Mouse (Mus musculus): ENCODE measurements around the gene Oas2.

Gene Oas2

DNA sequence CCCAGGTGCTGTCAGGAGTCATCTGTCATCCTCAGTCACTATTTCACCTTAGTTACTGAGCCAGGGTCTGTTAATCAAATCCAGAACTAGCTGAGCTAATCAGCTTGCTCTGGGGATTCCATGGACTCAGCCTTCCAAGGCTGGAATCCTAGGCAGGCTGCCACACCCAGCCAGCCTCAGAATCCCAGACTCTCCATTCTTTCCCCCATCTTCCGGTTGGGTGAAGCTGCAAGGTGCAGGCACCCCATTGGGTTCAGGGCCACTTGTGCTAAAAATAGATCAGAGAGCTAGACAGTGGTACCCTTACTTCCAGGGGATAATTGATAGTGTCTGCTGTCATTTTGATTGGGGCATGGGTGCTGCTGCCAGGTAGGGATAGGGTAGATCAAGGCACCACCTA is 16.9 kb downstream of the Oas2 start:
- DNase-seq (ENCODE audit: low read depth, low spot score), result no peak

DNA sequence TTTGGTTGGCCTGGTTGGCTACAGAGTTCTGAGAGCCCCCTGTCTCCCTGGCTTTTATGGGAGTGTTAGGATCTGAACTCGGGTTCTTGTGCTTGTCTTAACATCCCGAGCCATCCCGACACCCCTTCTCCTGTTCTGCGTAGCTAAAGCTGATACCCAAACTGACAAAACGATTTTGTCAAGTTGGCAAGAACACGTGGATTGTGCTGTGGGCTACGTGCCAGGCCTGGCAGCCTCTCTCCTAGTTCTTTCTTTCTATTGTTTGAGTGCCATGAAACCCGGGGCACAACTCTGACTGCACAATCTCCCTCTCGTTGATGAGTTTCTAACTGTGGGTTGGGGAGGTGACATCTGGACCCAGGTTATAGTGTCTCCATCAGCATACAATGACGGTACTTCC is 20.3 kb downstream of the Oas2 start:
- peak; percentile 24 for DNase-seq (ENCODE audit: low read depth, low spot score)

DNA sequence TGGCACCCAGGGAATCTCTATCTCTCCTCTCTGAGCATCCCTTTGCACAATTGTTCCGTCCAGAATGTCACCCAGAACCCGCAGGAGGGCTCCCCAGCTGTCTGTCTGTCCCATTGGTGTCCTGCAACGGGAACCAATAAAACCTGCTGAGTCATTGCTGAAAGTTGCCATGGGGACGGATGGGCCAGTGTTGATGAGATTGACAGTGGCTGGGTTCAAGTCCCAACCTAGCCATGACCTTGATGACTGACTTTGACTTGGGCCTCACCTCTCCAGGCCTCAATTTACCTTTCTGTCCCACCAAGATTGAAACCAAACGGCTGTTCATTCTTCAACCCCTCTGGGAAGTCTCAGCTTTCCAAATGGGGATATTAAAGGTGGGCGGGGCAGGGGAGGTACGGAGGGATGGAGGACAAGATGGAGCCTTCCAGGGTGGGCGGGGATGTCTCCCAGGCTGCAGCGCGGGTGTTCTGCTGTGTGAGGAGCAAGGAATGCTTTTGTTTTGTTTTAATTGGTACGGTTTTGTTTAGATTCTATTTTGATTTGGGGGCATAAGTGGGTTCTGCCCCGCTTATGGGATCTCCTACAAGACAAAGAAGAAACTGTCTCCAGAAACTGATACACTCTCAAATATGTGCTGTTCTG is 23.7 kb downstream of the Oas2 start:
- DNase-seq (ENCODE audit: low read depth, low spot score), result no peak

DNA sequence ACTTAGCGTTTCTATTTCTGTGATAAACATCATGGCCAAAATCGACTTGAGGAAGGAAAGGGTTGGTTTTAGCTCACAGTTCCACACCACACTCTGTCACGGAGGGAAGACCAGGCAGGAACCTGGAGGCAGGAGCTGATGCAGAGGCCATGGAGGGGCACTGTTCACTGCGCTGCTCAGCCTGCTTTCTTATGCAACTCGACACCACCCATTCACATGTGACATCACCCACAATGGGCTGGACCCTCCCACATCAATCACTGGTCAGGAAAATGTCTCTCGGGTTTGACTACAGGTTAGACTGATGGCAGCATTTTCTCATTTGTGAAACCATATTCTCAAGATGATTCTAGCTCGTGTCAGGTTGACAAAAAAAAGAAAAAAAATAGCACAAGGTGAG is 28.6 kb downstream of the Oas2 start:
- no peak for DNase-seq (ENCODE audit: low read depth, low spot score)

DNA sequence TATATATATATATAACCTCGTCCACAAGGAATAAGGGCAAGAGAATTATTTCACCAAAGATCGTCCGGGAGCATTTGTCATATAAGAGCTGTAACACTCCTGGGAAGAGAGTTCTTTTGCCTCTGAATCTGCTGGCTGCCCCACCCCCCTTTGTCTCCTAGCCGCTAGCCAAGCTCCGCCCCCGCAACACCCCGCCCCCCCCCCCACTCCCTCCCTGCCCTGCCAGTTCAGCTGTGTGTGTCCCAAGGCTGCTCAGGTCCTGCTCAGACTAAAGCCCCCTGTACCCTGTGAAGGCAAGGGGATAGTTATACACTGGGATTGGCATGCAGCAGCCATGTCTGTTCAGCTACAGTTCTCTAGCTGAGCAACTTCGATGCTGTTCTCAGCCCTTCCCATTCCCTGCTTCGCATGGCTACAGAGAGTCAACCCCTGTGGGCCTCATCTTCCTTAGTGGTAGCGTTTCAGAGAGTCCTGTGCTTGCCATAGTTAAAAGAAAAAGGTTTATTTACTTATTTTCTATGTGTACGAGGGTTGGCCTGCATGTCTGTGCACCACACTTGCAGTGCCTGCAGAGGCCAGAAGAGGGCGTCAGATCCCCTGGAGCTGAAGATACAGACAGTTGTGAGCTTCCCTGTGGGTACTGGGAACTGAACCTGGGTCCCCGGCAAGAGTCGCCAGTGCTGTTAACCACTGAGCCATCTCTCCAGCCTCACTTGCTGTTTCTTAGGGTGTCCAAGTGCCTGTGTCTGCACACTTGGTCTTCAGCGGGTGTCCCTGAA is 30.9 kb downstream of the Oas2 start:
- DNase-seq (ENCODE audit: low read depth, low spot score), result no peak

DNA sequence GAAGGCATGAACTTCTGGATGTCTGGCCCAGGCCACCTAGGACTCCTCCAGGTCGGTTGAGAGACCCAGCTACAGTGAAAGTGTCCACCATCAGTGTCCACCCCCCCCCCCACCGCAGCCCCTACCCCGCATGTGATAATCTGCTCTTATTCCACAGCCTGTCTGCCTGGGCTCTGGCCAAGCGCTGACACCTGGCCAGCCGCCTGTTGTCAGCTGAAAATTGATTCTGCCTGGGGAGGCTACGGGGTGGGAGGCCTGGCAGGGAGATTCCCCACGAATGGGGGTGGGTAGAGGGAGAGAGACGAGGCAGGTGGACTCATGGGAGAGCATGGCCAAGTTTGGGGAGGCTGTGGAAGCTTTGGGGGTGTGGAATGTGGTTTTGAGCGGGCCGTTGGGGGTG is 32.5 kb downstream of the Oas2 start:
- DNase-seq (ENCODE audit: low read depth, low spot score), result no peak

DNA sequence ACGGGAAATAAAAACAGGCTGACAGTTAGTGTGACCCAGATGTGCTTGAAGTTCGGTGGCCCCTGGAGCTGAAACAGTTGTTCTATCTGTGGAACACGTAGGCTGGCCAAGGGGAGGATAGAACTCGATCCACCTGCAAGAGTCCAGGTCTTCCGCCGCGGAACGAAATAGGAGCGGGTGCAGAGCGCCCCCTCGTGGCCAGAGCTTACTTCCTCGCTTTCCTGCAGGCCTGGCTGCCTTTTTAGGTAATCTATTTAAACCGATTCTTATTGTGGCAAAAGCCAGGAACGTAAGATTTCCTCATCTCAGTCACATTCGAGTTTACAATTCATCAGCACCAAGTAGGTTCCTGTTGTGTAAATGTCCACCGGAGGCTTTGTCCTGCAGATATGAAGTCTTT is 35.3 kb downstream of the Oas2 start:
- DNase-seq (ENCODE audit: low read depth, low spot score), result no peak

DNA sequence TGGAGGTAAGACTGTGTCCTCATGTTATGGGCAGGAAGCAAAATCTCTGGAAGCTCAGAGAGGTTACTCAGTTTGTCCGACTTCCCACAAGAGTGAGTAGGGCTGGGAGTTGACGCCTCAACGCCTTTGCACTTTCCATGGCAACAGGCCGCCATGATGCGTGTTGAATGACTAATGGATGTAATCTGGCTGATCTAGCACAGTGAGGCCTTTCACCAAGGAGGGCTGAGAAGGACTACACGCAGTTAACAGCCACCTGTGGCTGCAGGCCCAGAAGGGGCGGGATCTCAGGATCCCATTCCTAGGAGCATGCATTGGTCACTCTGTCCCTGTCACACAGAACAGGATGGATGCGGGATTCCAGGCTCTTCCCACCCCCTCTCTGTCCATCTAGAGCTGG is 36.9 kb downstream of the Oas2 start:
- no peak for DNase-seq (ENCODE audit: low read depth, low spot score)

DNA sequence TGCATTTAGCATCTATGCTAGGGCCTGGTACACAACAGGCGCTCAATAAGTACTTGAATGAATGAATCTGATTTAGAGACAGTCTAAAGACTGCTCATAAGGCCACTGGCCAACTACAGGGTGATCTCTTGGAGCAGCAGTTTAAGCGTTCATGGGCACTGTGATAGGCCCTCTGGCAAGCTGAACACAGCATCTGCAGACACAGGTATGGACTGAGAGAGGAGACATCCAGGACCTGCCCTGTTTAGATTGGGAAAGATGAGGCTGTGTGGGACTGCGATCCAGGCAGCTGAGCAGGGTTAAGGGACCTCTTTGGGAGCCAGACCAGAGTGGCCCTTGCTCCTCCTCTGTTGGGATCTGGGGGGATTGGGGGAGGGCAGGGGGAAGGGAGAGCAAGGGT is 37.8 kb downstream of the Oas2 start, which contains the start of gene Dtx1:
Dtx1 (minus strand) TSS at position 101 of the 400 bp plus-strand sequence.
- no peak for DNase-seq (ENCODE audit: low read depth, low spot score)

DNA sequence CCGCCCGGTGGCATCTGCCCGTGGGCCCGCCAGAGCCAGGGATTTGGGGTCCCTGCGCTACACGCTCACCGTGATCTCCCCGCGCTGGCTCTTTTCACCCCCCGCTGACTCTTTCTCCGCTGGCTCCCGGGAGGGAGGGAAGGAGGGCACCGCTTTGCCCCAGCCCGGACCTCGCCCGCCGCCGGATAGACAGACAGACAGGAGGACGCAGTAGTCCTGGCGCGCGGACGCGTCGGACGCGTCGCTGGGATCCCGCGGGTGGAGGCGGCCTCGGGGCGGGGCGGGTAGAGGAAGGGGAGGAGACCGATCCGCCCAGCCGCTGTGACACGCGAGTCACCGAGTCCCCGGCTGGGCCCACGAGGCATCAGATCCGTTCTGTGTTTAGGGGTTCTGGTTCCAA is 38.2 kb downstream of the Oas2 start:
- DNase-seq (ENCODE audit: low read depth, low spot score), result peak; percentile 45

DNA sequence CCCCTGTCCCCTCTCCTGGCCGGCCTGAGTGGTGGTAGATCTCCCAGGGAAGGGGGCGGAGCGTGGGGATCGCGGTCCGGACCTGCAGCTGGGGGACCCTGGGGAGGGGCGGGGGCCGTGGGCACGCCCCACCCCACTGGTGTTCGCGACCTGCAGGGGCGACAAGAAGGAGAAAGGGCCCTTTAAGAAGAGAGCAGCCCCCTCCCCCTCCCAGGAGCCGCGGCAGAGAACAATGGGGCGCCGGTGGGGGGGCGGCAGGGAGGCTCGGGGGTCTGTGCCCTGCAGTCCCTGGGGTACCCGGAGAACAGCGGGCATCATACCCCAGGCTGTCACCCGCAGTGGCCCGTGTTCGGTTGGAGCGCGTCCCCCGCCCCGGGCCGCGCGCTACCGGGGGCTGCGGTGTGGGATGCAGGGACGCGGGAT is 38.8 kb downstream of the Oas2 start:
- peak; percentile 26 for DNase-seq (ENCODE audit: low read depth, low spot score)

DNA sequence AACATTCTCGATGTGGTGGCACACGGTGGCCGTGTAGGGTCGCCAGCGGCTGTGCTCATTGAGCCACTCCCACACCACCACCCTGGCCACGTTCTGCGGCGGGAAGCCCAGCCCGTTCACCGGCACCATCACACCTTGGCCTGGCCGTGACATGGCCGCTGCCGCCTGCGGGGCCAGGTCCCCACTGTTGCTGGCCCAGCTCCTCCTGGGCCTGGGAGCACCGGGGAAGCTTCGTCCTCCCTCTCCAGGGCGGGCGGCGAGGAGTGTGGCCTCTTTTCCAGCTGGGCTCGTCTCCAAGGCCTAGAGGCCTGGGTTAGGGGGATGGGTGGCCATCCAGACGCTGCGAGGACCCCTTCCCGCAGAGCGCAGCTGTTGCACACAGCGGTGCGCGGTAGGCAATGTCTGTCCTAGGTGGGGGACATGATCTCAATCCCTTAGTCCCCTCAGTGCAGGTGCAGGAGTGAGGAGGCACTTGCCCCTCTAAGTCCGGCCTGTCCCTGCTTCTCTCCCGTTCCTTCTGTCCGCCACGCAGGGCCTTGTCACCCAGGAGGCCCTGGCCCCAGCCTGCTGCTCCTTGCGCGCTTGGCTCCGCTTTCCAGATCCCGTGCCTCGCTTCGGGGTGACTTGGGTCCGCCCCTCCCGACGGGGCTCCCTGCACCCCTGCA is 39.4 kb downstream of the Oas2 start:
- DNase-seq (ENCODE audit: low read depth, low spot score), result peak; percentile 22

DNA sequence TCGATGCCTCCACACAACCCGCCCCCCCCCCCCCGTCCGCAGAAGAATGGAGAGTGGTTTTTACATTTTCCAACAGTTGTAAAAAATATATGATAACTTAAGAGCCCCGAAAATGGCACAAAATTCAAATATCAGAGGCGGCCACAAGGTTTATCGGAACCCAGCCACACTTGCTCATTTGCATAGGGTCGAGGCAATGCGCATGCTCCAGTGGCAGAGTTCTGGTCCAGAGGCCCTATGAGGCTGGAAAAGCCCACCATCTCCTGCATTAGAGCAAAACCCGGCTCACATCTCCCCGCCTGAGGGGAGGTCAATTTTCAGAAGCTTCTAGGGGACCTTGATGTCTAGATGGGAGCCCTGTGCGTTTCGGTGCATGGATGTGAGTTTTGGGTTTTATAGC is 42.7 kb downstream of the Oas2 start:
- DNase-seq (ENCODE audit: low read depth, low spot score), result no peak

DNA sequence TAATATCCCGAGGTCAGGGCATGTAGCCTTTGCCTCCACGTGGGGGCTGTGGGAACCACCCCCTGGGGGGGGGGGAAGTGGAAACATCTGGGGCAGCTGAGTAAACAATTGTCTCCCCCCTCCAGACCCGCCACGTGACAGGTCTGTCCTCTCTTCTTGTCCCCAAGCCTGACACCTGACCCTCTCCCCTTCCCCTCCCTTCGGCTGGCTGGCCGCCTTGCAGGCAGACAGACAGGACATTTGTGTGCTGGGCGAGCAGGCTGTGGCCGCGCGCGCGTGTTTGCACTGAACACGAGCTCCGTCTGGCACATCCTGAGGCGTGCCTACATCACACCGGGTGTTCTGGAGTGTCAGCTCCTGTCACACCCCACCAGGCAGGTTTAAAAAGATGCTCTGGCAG is 43.1 kb downstream of the Oas2 start:
- DNase-seq (ENCODE audit: low read depth, low spot score), result no peak

DNA sequence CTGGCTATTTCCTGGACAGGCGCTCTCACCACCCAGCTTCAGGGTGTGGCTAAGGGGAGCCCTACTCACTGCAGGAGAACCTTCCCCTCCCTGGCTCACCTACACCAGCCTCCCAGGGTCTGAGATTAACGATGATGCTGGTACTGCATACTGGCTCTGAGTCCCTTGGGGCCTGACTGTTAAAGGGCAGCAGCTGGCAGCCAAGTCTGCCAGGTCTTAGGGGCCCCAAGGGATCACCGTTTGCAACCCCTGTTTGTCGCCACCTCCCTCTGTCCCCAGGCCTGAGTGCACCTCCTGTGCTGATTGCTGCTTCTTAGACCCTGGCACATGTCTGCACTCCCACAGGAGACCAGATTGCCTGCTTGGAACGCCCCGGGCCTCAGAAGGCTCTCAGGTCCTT is 45.2 kb downstream of the Oas2 start:
- no peak for DNase-seq (ENCODE audit: low read depth, low spot score)

DNA sequence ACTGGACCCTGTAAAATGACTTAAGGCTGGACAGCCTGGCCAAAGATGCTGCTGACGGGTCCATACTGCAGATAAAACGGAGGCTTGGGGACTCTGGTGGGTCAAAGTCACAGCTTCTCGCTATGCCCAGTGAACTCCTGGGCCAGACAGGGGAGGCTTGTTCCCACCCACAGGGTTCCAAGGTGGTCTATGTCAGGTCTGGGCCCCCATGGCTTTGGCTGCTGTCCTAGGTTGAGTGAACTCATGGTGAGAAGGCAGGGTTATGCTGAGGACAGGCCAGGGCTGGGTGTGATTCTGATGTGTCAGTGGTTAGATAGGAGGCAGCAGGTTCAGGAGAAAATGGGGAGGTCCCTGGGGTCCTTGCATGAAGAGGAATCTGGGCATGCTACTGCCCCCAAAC is 46.0 kb downstream of the Oas2 start:
- no peak for DNase-seq (ENCODE audit: low read depth, low spot score)

DNA sequence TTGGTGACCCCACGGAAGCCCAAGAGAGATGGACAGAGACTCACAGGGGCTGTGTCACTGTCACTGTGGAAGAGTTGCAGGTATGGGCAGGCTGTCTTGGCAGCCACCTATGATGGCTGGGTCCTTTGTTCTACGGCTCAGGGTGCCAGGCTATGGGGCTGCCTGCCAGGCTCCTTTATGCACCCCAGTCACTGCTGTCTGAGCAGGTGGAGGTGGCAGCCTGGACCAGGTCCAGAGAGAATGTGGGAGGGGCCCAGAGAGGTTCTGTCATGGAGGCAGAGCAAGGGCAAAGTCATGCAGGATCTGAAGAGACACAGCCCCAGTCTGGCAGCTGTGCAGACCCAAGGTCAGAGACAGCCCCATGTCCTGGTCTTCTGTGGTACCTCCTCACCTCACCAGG is 46.7 kb downstream of the Oas2 start:
- DNase-seq (ENCODE audit: low read depth, low spot score), result no peak

DNA sequence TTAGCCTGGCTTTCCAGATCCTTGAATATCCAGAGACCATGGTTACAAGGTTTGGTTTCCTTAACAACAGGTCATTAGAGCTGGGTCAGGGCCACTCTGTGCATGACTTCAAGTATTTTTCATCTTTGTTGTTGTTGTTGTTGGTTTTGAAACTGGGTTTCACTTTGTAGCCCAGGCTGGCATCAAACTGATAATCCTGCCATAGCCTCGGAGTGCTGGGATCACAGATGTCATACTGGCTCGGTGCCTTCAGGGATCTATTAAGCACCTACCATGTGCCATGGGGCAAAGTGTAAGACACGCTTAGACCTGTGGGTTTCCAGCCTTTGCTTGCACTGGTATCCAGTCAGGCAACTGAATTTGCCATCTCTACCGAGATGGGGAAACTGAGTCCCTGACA is 47.2 kb downstream of the Oas2 start:
- DNase-seq (ENCODE audit: low read depth, low spot score), result no peak

DNA sequence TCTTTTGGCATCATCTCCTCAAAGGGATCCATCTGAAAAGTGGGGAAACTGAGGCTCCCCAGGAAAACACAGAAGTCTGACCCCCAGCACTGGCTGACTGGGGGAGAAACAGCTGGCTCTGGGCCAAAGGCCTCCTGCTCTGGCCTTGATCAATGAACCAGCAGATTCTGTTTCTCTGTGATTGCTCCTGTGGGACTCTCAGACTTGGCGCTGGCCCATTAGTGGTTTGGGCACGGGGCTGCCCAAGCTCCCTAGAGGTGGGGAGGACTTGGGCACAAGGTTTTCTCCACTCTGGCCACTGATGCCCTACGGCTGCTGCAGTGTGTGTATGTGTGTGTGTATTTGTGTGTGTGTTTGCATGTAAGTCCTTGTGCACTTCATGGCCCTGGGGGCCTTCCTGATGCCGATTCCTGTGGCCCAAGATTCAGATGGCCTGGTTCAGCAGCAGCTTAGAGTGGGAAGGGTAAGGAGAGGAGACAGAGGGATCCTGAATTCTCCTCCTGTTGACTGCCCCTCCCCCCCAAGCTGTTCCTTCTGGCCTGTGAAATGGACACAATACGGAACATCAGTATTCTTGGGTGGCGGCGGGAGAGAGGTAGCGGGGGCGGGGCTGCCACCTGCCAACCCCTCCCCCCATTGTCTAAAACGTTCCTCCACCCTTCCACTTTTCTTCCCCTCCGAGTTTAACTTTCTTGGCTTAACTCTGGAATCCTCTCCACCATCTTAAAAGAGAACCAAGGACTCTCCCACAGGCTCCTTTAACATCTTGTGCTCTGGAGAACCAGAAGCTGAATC is 48.5 kb downstream of the Oas2 start:
- DNase-seq (ENCODE audit: low read depth, low spot score), result no peak

DNA sequence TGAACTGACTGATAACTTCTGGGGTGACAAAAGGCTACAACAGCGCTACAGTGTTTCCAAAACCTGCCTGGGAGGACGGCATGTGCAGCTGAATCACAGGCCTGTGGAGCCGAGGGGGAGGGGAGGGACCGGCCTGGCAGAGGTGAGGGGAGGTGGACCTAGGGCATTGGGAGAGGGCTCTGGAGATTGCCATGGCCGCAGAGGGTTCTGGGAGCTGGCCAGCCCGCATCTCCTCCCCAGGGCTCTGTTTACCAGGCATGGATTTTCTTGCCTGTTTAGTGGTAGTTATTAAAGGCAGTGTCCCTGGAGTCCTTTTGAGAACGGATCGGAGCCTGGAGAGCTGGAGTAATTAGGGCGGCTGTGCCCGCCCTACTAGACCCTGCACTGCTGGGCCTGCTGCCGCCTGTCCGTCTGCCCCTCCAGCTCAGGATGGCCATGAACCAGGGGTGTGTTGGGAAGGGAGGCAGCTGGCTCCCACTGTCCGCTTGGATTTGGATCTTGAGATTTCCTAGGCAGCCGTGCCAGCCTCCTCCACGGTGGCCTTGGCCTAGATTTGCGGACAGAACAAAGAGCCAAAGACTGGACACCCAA is 50.8 kb downstream of the Oas2 start:
- DNase-seq (ENCODE audit: low read depth, low spot score), result no peak

DNA sequence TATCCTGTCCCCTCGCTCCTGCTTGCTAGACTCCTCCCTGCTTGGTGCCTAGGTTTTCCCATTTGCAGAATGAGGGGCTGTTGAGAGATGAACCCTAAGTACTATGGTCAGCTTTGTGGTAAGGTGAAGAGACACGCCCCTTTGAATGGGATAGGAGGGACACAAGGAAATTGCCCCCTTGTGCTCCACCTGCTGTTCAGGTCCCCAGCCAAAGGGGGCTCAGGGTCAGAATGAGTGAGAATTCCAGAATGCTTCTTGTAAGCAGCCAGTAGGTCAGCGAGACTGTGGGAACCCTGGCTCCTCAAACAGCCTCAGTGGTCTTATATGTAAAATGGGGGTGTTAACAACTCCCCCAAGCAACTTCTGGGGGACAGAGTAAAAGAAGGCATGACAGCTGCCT is 51.5 kb downstream of the Oas2 start:
- DNase-seq (ENCODE audit: low read depth, low spot score), result no peak

DNA sequence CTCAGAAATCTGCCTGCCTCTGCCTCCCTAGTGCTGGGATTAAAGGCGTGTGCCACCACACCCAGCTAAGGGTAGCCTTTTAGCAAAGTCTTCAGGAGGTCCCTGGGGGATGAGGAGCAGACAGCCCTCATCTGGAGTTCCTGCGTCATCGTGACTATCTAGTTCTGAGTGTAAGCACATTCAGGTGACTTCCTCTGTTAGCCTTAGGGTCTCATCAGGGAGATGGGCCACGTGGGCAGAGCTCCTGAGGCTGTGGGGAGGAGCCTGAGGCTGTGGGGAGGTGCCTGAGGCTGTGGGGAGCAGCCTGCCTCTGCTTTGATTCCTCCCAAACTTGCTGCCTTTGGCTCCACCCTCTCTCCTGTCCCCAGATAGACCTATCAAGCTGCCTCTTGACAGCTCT is 52.8 kb downstream of the Oas2 start:
- no peak for DNase-seq (ENCODE audit: low read depth, low spot score)
